Mouse (Mus musculus) kidney, embryonic 14.5 days (tissue): ENCODE results near the gene Gm17555. TPM values are rescaled to one million over a fixed set of nuclear protein-coding genes. Genes with fewer than 3 reads are reported as not detected.

Experiments used
- ATAC-seq: fragments of 200-750 bp; cut with Nextera tagmentation; 2 replicates; pipeline ENCODE4 v1.8.0; 2017; ENCODE audit warnings: moderate number of reproducible peaks, mild to moderate bottlenecking, moderate TSS enrichment, moderate library complexity; ENCODE audit not compliant: low FRiP score, low TSS enrichment
- H3K27ac ChIP-seq: fragments of 300-500 bp; sonication (generic); 2 replicates; pipeline ENCODE4 v1.5.1; 2014; ENCODE audit warnings: low read depth, mild to moderate bottlenecking, low read length, moderate library complexity, mixed read lengths
- H3K27me3 ChIP-seq: fragments of 300-500 bp; sonication (generic); 2 replicates; pipeline ENCODE4 v1.6.1; 2014; ENCODE audit warnings: mild to moderate bottlenecking, low read length; ENCODE audit not compliant: control insufficient read depth, insufficient read depth
- H3K36me3 ChIP-seq: fragments of 300-500 bp; sonication (generic); 2 replicates; pipeline ENCODE4 v1.6.1; 2014; ENCODE audit warnings: low read length, mixed read lengths; ENCODE audit not compliant: control insufficient read depth, insufficient read depth
- H3K4me1 ChIP-seq: fragments of 300-500 bp; sonication (generic); 2 replicates; pipeline ENCODE4 v1.6.1; 2014; ENCODE audit warnings: low read length, mixed read lengths; ENCODE audit not compliant: control insufficient read depth, insufficient read depth
- H3K4me2 ChIP-seq: fragments of 300-500 bp; sonication (generic); replicated peaks from 2 replicates; pipeline ENCODE4 v1.6.1; 2014; ENCODE audit warnings: low read depth, mild to moderate bottlenecking, low read length
- H3K4me3 ChIP-seq: fragments of 300-500 bp; sonication (generic); 2 replicates; pipeline ENCODE4 v1.5.1; 2014; ENCODE audit warnings: mild to moderate bottlenecking, low read length
- H3K9ac ChIP-seq: fragments of 300-500 bp; sonication (generic); 2 replicates; pipeline ENCODE4 v1.6.1; 2014; ENCODE audit warnings: low read depth, mild to moderate bottlenecking, low read length, moderate library complexity
- H3K9me3 ChIP-seq: fragments of 300-500 bp; sonication (generic); 2 replicates; pipeline ENCODE4 v1.6.1; 2016; ENCODE audit warnings: low read length; ENCODE audit not compliant: control insufficient read depth
- WGBS: fragments of 180-500 bp; shearing (Covaris S2); extraction: QIAGEN DNeasy Blood & Tissue Kit; methylation state at CpG from one replicate; pipeline ENCODE4 v1.1.7; 2014; 5-methylcytosine and 5-hydroxymethylcytosine counted together
- polyA plus RNA-seq: library from polyadenylated mRNA; unstranded; fragments of >200 nt; fragmentation: Nextera tagmentation; extraction: Ambion mirVana; gene quantifications from 2 replicates; pipeline ENCODE4 v1.2.1, GENCODE M21; 2014

The Gm17555 gene
- polyA plus RNA-seq, 1 experiment from 2014 or later: not detected

DNA sequence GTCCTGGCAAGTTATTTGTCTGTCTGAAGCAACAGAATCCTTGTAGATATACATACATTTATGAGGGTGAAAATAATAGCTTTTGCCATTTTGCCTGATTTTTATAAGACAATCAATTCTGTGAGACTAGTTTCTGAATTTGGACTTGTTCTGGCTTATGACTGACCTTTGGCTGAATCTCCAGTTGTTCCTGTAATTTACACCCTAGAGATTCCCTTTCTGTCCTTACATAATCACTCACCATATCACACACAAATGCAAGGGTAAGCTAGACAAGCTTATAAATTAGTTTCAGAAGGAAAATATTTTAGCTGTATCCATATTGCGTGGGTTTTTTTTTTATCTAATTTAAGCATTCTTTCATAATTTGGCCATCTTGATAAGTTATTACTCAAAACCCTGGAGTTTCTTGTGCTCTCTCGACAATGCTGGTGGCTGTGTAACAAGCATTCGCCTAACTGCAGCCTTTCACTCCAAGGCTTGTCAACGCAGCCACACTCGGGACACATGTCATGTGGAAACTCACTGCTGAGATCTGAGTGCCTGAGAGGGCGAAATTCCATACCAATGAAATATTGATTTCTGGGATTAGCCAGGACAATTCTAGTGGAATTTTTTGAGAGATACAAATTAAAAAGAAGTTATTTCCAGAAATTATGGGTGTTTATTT, 3.8 kb upstream of the Gm17555 start:
- Histone ChIP-seq H3K36me3 (no peaks in the 10 kb centered on the region), H3K4me3 (no peak overlapping the region), H3K27me3 (no peaks in the 10 kb centered on the region), H3K4me1 (no peaks in the 10 kb centered on the region), H3K9me3 (no peaks in the 10 kb centered on the region), H3K4me2 (no peak overlapping the region), H3K9ac (no peak overlapping the region), H3K27ac (no peak overlapping the region)
- 90% methylated on average over 6 of the region's 6 CpGs for WGBS
- ATAC-seq: no peak

DNA sequence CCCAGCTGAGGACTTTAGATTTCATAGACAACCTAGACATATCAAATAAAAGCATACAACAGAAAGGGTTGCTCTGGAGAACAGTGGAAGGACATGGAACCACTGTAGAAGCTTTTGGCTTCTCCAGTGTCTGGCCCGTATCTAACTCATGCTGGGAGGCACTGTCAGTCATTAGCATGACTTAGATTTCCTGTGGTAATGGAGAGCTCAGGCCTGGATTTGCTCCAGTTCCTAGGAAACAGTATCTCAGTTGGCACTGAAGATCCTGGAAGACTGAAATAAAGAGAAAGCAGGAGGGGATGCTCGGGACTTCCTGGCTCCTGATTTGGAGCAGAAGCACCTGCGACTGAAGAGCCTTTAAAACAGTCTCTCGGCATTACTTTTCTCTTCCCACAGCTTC, 12.7 kb downstream of the Gm17555 start:
- Histone ChIP-seq H3K4me1 (no peaks in the 10 kb centered on the region), H3K9ac (no peak overlapping the region), H3K4me2 (no peak overlapping the region), H3K27me3 (no peaks in the 10 kb centered on the region), H3K36me3 (no peaks in the 10 kb centered on the region), H3K27ac (no peak overlapping the region), H3K9me3 (no peaks in the 10 kb centered on the region), H3K4me3 (no peak overlapping the region)
- 76% methylated on average over 4 of the region's 4 CpGs for WGBS
- ATAC-seq: no peak

DNA sequence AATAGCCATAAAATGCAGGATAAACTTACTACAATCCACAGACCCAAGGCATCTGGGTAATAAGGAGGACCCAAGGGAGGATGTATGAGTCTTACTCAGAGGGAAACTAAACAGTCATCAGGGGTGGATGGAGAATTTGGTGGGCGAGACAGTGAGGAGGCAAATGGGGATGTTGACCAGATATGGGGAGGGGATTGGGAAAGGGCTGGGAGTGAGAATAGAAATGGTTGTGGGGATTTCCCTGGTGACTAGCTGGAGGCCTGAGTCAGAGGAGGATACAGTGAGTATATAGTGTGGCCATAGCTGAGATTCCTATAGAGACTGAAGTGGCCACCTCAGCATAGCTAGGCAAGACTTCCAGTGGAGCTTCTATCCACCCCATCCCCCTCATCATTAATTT, 16.8 kb downstream of the Gm17555 start:
- no peak for ATAC-seq

DNA sequence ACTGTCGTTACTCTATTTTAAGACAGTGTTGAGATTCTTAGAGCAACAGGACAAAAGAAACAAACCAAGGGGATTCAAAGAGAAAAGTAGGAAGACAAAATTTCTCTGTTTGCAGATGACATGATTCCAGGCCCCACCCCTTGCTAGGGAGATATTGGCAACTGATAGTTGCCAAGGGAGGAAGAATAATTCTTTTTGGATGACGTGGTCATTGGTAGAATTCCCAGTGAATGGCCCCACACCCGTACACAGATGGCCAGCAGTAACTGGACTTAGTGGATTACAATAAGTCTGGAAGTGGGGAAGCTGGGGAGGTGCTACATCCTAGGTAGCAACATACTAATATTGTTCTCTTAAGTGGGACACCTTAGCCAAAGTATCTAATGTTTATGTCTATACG, 22.0 kb downstream of the Gm17555 start:
- Histone ChIP-seq H3K4me1 (no peaks in the 10 kb centered on the region), H3K9ac (no peak overlapping the region), H3K36me3 (no peaks in the 10 kb centered on the region), H3K27ac (no peak overlapping the region), H3K4me3 (no peak overlapping the region), H3K9me3 (no peaks in the 10 kb centered on the region), H3K4me2 (no peak overlapping the region), H3K27me3 (no peaks in the 10 kb centered on the region)
- no peak for ATAC-seq
- WGBS: 83% methylated on average over 4 of the region's 4 CpGs

More for the DNA sequence above, 16.8 kb downstream of the Gm17555 start:
- H3K27me3 ChIP-seq: no peaks in the 10 kb centered on the region
- H3K27ac ChIP-seq: no peak overlapping the region
- H3K9me3 ChIP-seq: no peaks in the 10 kb centered on the region
- 86% methylated on average over 1 of the region's 1 CpGs for WGBS
- H3K4me1 ChIP-seq: no peaks in the 10 kb centered on the region
- no peak overlapping the region for H3K4me2 ChIP-seq
- H3K9ac ChIP-seq: no peak overlapping the region
- H3K4me3 ChIP-seq: no peak overlapping the region
- H3K36me3 ChIP-seq: no peaks in the 10 kb centered on the region

DNA sequence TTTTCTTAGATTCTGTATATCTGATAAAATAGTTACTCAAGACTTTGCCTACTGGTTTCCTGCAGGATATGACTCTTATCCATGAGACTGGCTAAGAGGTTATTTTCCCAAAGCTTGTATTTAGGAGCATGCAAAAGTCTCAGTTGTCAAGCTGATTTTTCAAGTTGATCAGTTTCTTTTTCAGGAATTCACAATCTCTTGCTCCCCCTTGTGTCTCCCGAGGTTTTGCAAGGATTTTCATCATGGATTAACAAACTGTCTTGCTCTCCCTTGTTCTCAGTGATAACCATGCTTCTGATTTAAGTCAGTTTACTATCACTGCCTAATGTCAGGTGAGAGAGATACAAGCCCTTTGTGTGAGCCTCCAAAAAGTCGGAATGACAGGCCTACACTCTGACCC, 30.5 kb downstream of the Gm17555 start:
- no peak overlapping the region for H3K27ac ChIP-seq
- H3K9me3 ChIP-seq: no peaks in the 10 kb centered on the region
- H3K27me3 ChIP-seq: no peaks in the 10 kb centered on the region
- H3K4me1 ChIP-seq: no peaks in the 10 kb centered on the region
- H3K4me2 ChIP-seq: no peak overlapping the region
- no peak for ATAC-seq
- no peak overlapping the region for H3K9ac ChIP-seq
- no peaks in the 10 kb centered on the region for H3K36me3 ChIP-seq
- 42% methylated on average over 2 of the region's 2 CpGs for WGBS
- no peak overlapping the region for H3K4me3 ChIP-seq

DNA sequence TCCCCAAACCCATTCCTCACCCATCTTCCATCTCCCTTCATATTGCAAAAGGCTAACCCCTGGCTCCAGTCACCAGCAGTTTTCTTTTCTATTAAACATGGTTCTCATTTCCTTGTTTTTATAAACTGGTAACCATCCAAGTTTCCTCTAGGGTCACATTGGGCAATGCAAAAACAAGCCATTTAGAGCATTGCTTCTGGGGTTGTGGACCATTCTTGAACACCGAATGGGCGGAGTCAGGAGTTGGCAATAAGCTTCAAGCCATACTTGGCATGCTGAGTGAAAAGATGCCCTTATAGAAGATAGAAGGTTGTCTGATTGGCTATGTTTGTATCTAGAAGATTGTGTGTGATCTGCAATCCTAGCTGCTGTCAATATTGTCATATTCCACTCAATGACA, 33.6 kb downstream of the Gm17555 start:
- Histone ChIP-seq H3K27me3 (no peaks in the 10 kb centered on the region), H3K4me3 (no peak overlapping the region), H3K9me3 (no peaks in the 10 kb centered on the region), H3K4me1 (no peaks in the 10 kb centered on the region), H3K9ac (no peak overlapping the region), H3K36me3 (no peaks in the 10 kb centered on the region), H3K27ac (no peak overlapping the region), H3K4me2 (no peak overlapping the region)
- WGBS: 95% methylated on average over 2 of the region's 2 CpGs
- no peak for ATAC-seq

DNA sequence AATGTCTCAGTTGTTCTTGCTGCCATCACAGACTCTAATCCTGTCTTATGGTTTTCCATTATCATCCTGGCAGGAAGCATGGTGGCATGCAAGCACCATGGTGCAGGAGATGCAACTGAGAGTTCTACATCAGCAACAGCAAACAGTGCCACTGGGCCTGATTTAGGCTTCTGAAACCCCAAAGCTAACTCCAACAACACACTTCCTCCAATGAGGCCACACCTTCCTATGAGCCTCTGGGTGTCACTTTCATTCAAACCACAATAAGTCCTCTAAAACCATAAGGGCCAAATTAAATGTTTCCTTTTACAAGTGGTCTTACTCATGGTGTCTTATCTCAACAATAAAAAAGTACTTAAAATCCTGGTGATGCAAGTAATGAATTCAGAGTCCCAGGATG, 37.3 kb downstream of the Gm17555 start:
- Histone ChIP-seq H3K9ac (no peak overlapping the region), H3K27ac (no peak overlapping the region), H3K9me3 (no peaks in the 10 kb centered on the region), H3K4me3 (no peak overlapping the region), H3K4me2 (no peak overlapping the region), H3K27me3 (no peaks in the 10 kb centered on the region), H3K4me1 (no peaks in the 10 kb centered on the region), H3K36me3 (no peaks in the 10 kb centered on the region)
- ATAC-seq: no peak

Other genes with a start within 250 kb of the Gm17555 start
- 0.30 and 0.80 TPM in 2 replicates for gene Fgf7, start 180.4 kb upstream of the Gm17555 start, polyA plus RNA-seq
- not detected in 2 replicates for gene Fam227b, start 63.1 kb upstream of the Gm17555 start, polyA plus RNA-seq
- gene Dtwd1, start 63.0 kb upstream of the Gm17555 start, polyA plus RNA-seq: 30.4 and 30.5 TPM in 2 replicates